Mouse (Mus musculus): ENCODE results near the gene AI467606.

- no peak for TF ChIP-seq POLR2A (IDR thresholded peaks at IDR 0.05; ENCODE audit: extremely low read depth, insufficient read depth, low read length)
- TF ChIP-seq CTCF (IDR thresholded peaks at IDR 0.05; ENCODE audit: low read depth, low read length): 0 out of 2 replicates have a peak, but pooled peaks have one; percentile 14
Observed at GRCm38 (mm10) chr7:127101451-127102016, 10.4 kb downstream of the AI467606 start.

All from liver, adult 2 months (tissue).